Mouse (Mus musculus) heart, embryonic 10.5 days (tissue): Measurements from ENCODE around the gene Ulk4. TPM values are rescaled to one million over a fixed set of nuclear protein-coding genes. Genes with fewer than 3 reads are reported as not detected.

Experiments used
- DNase-seq: peaks from one replicate; pipeline ENCODE4 v3.0.0-alpha.2; 2017; ENCODE audit warnings: low spot score
- H3K27ac ChIP-seq: fragments of 300-500 bp; sonication (generic); 2 replicates; pipeline ENCODE4 v1.5.1; 2016; ENCODE audit warnings: mild to moderate bottlenecking
- H3K27me3 ChIP-seq: fragments of 300-500 bp; sonication (generic); 2 replicates; pipeline ENCODE4 v1.6.1; 2016; ENCODE audit warnings: mild to moderate bottlenecking; ENCODE audit not compliant: poor library complexity, insufficient read depth, severe bottlenecking
- H3K36me3 ChIP-seq: fragments of 300-500 bp; sonication (generic); 2 replicates; pipeline ENCODE4 v1.6.1; 2016; ENCODE audit warnings: mild to moderate bottlenecking, moderate library complexity
- H3K4me1 ChIP-seq: fragments of 300-500 bp; sonication (generic); 2 replicates; pipeline ENCODE4 v1.6.1; 2016; ENCODE audit warnings: mild to moderate bottlenecking
- H3K4me3 ChIP-seq: fragments of 300-500 bp; sonication (generic); 2 replicates; pipeline ENCODE4 v1.5.1; 2016; ENCODE audit warnings: mild to moderate bottlenecking, moderate library complexity
- H3K9me3 ChIP-seq: fragments of 300-500 bp; sonication (generic); 2 replicates; pipeline ENCODE4 v1.6.1; 2016; ENCODE audit warnings: mild to moderate bottlenecking, moderate library complexity
- WGBS: fragments of 180-500 bp; shearing (Covaris S2); methylation state at CpG from one replicate; pipeline ENCODE4 v1.1.7; 2016; 5-methylcytosine and 5-hydroxymethylcytosine counted together
- polyA plus RNA-seq: library from polyadenylated mRNA; unstranded; fragments of >200 nt; fragmentation: Nextera tagmentation; extraction: Ambion mirVana; gene quantifications from 2 replicates; pipeline ENCODE4 v1.2.1, GENCODE M21; 2016

The Ulk4 gene
- polyA plus RNA-seq, 1 experiment from 2014 or later: 98.5 TPM

DNA sequence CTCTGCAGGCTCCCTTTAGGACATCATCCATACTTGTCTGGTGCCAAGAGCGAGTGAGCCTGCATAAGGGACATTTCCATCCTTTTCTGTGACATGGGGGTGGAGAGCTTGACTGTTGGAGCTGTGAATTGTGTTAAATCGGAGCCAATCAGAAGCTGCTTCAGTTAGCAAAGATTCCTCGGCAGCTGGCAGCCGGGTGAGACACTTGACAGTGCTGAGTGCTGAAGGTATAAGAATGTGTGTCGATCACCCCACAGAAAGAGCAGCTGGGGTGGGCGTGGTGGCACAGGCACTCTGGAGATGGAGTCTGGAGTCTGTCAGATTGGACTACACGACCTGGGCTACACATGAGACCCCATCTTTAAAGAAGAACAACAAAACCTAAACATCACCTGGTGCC is 33.5 kb upstream of the Ulk4 start:
- WGBS: 50% methylated on average over 7 of the region's 7 CpGs
- Histone ChIP-seq H3K27me3 (no peaks in the 10 kb centered on the region), H3K36me3 (peaks cover 9% of the 10 kb centered on the region; the same call in 1 of the 2 replicates), H3K4me3 (no peak overlapping the region), H3K4me1 (peaks cover 75% of the 10 kb centered on the region), H3K9me3 (no peaks in the 10 kb centered on the region), H3K27ac (peak overlapping the region; percentile 26; the same call in 1 of the 2 replicates)
- no peak for DNase-seq

DNA sequence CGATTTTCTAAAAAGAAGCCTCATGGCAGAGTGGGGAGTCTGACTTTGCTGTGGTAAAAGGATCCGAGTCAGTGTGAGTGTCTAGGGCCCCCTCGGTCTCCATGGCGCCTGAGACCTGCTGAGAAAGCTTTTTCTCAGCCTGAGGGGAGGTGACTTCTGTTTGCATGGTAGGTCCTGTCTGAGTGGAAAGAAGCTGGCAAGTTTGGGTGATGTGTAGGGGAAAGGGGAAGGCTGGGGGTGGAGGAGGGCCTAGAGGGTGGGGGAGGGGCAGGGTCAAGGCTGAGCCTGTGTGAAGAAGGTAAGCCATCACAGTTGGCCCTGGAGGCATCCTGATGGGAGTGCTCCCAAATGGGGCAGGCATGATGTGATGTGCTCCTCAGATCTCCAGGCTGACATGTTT is 32.3 kb upstream of the Ulk4 start:
- Histone ChIP-seq H3K27ac (no peak overlapping the region), H3K4me1 (peaks cover 63% of the 10 kb centered on the region)

DNA sequence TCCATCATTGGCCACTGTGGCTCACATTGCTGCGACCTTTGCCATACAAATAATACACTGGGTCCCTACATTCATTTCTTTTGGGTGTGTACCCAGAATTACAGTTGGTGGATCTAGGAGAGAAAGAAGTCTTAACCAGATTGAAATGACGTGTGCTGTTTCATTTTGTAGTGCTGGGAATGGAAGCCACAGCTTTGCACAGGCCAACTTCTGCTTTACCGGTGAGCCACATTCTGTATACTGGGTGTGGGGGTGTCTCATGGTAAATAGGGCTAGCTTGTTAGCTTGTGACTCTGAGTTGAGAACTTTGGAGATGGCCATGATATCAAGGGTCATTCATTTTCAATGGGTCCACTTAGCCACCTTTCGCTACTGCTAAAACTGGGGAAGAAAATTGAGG is 28.5 kb upstream of the Ulk4 start:
- no peak for DNase-seq
- WGBS: 90% methylated on average over 4 of the region's 4 CpGs
- H3K4me3 ChIP-seq: no peak overlapping the region
- no peaks in the 10 kb centered on the region for H3K9me3 ChIP-seq
- no peaks in the 10 kb centered on the region for H3K27me3 ChIP-seq
- peaks cover 52% of the 10 kb centered on the region for H3K4me1 ChIP-seq
- H3K36me3 ChIP-seq: peaks cover 9% of the 10 kb centered on the region; the same call in 1 of the 2 replicates
- no peak overlapping the region for H3K27ac ChIP-seq

More for the DNA sequence above, 32.3 kb upstream of the Ulk4 start:
- peaks cover 9% of the 10 kb centered on the region; the same call in 1 of the 2 replicates for H3K36me3 ChIP-seq
- WGBS: 51% methylated on average over 4 of the region's 4 CpGs
- no peak for DNase-seq
- H3K4me3 ChIP-seq: no peak overlapping the region
- H3K27me3 ChIP-seq: no peaks in the 10 kb centered on the region
- H3K9me3 ChIP-seq: no peaks in the 10 kb centered on the region

DNA sequence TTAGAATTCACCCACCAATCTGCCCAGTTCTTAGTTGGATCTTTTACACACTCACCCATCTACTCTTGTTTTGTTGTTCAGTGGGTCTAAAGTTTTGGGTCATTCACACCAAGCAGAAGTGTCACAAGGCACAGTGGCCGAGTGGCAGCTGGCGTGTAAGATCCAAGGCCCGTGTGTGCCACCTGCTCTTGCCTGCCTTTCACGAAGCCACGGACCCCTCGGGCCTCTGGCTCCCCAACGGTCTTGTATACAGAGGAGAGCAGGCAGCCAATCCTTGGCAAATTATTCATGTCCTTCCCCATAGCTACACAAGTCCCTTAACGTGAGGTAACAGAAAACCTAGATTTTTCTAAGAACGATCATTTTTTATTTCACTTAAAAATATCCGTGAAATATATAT is 27.5 kb upstream of the Ulk4 start:
- Histone ChIP-seq H3K9me3 (no peaks in the 10 kb centered on the region), H3K27ac (no peak overlapping the region), H3K4me1 (peaks cover 52% of the 10 kb centered on the region), H3K4me3 (no peak overlapping the region), H3K36me3 (peaks cover 9% of the 10 kb centered on the region; the same call in 1 of the 2 replicates), H3K27me3 (no peaks in the 10 kb centered on the region)
- 86% methylated on average over 10 of the region's 10 CpGs for WGBS
- DNase-seq: no peak

DNA sequence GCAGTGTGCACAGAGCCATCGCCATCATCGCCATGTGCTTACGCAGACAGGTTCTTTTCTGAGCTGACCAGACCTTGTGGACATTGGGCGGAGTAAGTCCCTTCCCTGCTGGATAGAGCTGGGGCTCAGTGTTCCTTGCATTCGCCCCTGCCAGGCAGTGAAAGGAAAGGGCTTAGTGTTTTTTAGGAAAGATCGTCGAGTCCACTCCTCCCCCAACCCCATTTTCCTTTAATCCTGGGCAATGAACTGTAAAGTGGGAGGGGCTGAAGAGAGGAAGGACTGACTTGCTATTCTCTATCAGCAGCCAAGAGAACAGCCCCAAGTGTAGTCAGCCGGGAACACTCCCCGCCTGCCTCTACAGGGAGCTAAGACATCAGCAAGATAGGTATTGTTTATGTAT is 26.8 kb upstream of the Ulk4 start:
- 58% methylated on average over 9 of the region's 9 CpGs for whole genome bisulfite sequencing
- Histone ChIP-seq H3K4me1 (peaks cover 53% of the 10 kb centered on the region), H3K27ac (no peak overlapping the region)

DNA sequence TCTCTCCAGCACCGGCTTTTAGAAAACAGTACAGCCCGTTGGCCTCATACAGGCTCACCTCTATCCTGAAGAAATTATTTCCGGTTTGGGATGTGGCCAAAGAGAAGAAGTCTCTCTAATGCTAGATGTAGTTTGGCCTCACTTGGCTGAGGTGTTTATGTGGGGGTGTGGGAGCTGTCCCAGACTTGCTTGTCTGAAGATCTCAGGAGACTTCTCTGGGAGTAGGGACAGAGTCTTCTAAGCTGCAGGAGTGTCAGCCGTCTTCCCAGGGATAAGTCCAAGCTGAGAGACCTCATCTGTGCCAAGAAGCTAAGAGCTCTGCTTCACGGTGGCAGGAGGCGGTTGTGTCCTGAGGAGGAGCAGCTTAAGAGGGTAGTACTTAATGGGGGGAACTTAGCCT is 26.1 kb upstream of the Ulk4 start:
- Histone ChIP-seq H3K9me3 (no peaks in the 10 kb centered on the region), H3K27me3 (no peaks in the 10 kb centered on the region)

More for the DNA sequence above, 26.8 kb upstream of the Ulk4 start:
- no peaks in the 10 kb centered on the region for H3K9me3 ChIP-seq
- H3K36me3 ChIP-seq: peaks cover 9% of the 10 kb centered on the region; the same call in 1 of the 2 replicates
- DNase-seq: no peak
- no peaks in the 10 kb centered on the region for H3K27me3 ChIP-seq
- H3K4me3 ChIP-seq: no peak overlapping the region

DNA sequence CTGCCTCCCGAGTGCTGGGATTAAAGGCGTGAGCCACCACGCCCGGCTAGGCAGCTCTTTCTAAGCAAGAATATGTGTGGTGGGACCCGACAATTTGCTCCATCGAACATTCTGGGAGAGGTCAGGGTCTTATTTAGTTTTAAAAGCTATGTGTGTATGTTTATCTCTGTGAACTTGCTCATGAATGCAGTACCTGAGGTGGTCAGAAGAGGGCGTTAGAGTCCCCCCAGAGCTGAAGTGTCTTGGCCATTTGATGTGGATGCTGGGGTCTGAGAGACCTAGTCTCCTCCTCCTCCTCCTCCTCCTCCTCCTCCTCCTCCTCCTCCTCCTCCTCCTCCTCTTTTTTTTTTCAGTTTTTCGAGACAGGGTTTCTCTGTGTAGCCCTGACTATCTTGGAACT is 25.5 kb upstream of the Ulk4 start:
- Histone ChIP-seq H3K4me1 (peaks cover 64% of the 10 kb centered on the region), H3K9me3 (no peaks in the 10 kb centered on the region), H3K27ac (no peak overlapping the region), H3K4me3 (no peak overlapping the region), H3K36me3 (peaks cover 9% of the 10 kb centered on the region; the same call in 1 of the 2 replicates), H3K27me3 (no peaks in the 10 kb centered on the region)
- DNase-seq: no peak
- WGBS: 75% methylated on average over 8 of the region's 8 CpGs

More for the DNA sequence above, 26.1 kb upstream of the Ulk4 start:
- Histone ChIP-seq H3K4me1 (peaks cover 60% of the 10 kb centered on the region), H3K36me3 (peaks cover 9% of the 10 kb centered on the region; the same call in 1 of the 2 replicates), H3K27ac (no peak overlapping the region), H3K4me3 (no peak overlapping the region)
- WGBS: 69% methylated on average over 6 of the region's 6 CpGs
- DNase-seq: no peak

DNA sequence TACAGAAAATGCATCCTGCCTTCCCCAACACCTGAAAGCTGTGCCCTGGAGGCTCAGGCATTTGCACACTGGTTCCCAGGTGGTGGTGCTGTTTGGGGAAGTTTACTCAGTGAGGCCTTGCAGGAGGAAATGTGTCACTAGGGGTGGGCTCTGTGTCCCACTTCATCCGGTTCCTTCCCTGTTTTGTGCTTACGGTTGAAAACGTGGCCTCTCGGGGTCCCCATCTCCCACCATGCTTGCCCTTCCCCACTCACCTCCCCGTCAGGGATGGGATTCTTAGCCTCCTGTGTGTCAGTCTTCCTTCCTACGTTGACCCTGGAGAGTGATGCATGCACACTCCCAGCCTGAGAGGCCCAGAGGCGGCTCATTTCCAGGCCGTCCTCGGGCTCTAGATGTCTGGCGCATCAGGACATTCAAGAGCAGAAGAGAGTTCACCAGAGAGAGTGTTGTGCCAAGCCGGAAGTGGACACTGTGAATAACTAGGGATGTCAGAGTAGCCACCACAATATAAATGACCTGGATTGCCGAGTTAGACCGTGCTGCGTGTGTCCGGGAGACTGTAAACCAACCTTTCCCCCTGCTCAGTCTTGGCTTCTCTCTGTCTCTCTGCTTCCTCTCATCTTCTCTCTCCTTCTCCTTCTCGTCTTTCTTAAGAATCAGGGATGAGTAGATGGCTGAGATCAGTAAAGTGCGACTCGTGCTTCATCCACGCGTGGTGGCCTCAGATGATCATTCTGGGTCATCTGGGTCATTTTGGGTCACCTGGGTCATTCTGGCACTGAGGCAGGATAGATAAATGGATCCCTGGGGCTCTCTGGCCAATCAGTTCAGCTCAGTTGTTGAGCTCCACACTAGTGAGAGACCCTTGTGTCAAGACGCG is 24.3 kb upstream of the Ulk4 start:
- Histone ChIP-seq H3K4me3 (no peak overlapping the region), H3K36me3 (no peaks in the 10 kb centered on the region), H3K4me1 (peaks cover 60% of the 10 kb centered on the region), H3K9me3 (no peaks in the 10 kb centered on the region), H3K27ac (peak overlapping the region; percentile 47), H3K27me3 (peaks cover 8% of the 10 kb centered on the region)
- DNase-seq: no peak
- 81% methylated on average over 22 of the region's 22 CpGs for WGBS

DNA sequence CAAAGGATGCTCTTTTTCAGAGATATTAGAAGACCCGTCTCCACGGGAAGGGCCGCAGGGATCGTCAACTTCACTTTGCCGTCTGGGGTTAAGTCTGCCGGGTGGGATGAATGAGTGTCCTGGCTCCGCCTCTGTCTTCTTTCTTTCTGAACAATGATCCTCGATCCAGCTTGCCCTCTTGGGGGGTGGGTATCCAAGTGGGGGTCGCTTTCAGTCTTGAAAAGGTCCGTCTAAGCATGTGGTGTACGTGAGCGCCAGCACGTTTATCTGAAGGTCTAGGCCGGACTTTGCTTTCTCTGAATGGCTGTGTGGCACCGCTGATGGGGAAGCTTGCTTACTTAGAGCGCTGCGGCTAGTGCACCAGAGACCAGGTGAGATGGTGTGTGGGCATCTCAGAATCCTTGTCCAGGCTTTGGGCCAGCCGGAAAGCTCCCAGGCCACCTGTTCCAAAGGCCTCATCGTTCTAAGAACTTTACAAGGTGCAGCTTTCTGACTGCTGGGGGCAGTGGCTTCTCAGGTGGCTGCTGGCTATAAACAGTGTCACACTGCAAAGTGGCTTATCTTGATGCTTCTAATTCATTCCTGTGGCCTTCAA is 23.1 kb upstream of the Ulk4 start:
- H3K9me3 ChIP-seq: no peaks in the 10 kb centered on the region
- no peaks in the 10 kb centered on the region for H3K36me3 ChIP-seq
- peaks cover 20% of the 10 kb centered on the region for H3K27me3 ChIP-seq
- no peak overlapping the region; the same call in 1 of the 2 replicates for H3K27ac ChIP-seq
- 74% methylated on average over 19 of the region's 19 CpGs for WGBS
- H3K4me1 ChIP-seq: peaks cover 58% of the 10 kb centered on the region
- no peak overlapping the region for H3K4me3 ChIP-seq
- no peak for DNase-seq

DNA sequence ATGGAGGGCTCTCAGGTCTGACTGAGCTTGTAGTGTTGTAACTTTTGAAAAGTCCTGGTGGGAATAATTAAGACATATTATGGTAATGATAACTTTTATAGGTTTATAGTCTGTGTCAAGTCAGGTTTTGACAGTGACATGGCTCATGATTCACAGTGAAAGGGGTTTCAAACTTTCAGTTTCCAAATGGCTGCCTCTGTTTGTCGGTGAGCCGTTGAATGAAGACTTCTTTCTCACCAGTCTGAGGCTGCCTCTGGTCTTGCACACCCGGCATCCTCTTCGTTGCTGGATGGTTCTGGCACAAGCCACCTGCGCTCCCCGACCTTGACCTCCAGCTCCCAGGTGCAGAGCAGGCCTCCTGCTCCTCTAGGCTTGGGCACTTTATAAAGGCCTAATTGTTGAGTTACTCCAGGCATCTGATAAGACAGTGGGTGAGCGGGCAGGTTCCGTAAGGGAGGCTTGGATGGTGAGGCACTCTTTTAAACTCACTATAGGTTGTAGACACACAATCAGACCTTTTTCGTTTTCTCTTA is 22.3 kb upstream of the Ulk4 start:
- H3K27me3 ChIP-seq: peaks cover 26% of the 10 kb centered on the region

DNA sequence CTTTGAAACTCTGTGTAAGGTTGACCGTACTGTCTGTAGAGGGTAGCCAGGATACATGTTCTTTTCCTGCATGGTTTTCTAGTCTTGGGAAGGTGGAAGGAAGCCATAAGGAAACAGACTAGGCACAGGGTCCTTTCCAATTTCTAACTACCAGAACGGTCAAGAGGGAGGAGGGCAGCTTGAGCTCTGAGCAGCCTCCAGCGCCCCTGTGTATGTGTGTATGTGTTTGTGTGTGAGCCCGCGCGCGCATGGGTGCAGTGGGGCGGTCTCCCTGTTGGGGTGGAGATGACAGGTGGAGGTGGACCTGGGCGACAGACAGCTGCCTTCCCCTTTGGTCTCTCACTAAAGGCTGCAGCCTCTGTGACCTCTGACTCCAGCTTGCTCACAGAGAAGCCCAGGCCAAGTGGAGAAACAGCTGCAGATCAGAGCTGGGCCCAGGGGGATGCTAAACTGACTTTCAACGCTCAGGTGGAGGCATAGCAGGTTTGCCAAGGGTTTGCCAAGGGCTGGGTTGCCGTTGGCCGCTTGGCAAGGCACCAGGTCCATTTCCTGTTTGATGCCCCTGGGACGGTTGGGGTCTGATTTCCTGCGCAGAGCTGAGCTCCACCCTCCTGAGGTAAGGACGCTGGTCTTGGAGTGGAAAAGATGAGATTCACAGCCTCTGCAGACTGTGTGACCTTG is 21.6 kb upstream of the Ulk4 start:
- Histone ChIP-seq H3K9me3 (no peaks in the 10 kb centered on the region), H3K4me1 (peaks cover 50% of the 10 kb centered on the region), H3K27ac (peak overlapping the region; percentile 97), H3K27me3 (peaks cover 32% of the 10 kb centered on the region), H3K4me3 (peak overlapping the region; percentile 98), H3K36me3 (no peaks in the 10 kb centered on the region)
- WGBS: 48% methylated on average over 15 of the region's 15 CpGs
- DNase-seq: no peak

More for the DNA sequence above, 22.3 kb upstream of the Ulk4 start:
- no peaks in the 10 kb centered on the region for H3K36me3 ChIP-seq
- H3K4me1 ChIP-seq: peaks cover 58% of the 10 kb centered on the region
- H3K9me3 ChIP-seq: no peaks in the 10 kb centered on the region
- WGBS: 77% methylated on average over 9 of the region's 9 CpGs
- no peak for DNase-seq
- peak overlapping the region; percentile 98 for H3K4me3 ChIP-seq
- H3K27ac ChIP-seq: no peak overlapping the region

DNA sequence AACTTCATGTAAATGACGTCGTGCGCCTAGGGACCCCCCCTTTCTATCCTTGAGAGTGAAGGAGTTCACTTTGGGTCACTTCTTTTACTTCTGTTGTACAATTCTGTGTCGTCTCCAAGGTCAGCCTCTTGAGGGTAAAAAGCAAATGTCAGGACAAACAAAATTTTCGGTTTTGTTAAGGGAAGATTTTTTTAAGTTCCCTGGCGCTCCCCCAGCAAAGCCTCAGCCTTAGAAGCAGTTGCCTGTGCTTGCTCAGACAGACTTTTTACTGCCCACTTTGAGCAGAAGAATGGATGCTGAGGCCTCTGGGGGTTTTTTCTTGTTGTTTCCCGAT is 21.0 kb upstream of the Ulk4 start:
- Histone ChIP-seq H3K4me1 (peaks cover 45% of the 10 kb centered on the region), H3K27me3 (peaks cover 32% of the 10 kb centered on the region), H3K9me3 (no peaks in the 10 kb centered on the region), H3K27ac (peak overlapping the region; percentile 97), H3K36me3 (no peaks in the 10 kb centered on the region), H3K4me3 (peak overlapping the region; percentile 98)
- no peak for DNase-seq
- 5% methylated on average over 7 of the region's 7 CpGs for WGBS
